Mouse (Mus musculus): Measurements from ENCODE around the gene Rabggtb.
"Not testable (repeated sequence)": the region's sequence is repeated elsewhere in the genome, so short reads cannot be mapped to it uniquely, and the experiment has no call there.

Rabggtb gene

DNA sequence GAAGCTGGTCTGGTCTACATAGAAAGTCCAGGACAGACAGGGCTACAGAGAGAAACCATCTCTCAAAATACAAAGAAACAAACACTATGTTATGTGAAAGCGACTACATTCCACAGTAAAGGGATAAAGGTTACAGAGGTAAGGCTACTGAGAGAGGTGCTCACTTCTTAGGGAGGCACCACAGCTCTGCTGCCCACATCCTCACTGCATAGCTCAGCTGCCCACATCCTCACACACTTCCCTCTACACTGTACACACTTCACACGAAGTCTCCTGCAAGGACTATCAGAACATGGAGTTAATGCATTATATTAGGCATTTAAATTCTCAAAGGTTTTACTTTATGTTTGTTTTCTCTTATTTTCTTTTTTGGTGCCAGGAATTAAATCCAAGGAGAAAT, 49.0 kb downstream of the Rabggtb start:
- no peak for DNase-seq (ENCODE audit: low spot score)

DNA sequence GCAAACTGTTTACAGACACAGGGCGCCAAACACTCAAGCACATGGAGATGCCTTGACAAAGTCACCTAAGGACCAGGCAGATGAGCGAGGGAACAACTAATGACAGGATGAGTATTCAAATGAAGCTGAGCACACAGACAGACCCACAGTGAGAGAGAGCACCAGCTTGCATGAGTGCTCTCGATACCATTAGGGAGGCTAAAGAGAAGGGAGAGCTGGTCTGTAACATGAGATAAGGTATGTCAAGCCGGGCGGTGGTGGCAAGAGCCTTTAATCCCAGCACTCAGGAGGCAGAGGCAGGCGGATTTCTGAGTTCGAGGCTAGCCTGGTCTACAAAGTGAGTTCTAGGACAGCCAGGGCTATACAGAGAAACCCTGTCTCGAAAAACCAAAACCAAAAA, 52.4 kb downstream of the Rabggtb start:
- not testable (repeated sequence) for DNase-seq (ENCODE audit: low spot score)

DNA sequence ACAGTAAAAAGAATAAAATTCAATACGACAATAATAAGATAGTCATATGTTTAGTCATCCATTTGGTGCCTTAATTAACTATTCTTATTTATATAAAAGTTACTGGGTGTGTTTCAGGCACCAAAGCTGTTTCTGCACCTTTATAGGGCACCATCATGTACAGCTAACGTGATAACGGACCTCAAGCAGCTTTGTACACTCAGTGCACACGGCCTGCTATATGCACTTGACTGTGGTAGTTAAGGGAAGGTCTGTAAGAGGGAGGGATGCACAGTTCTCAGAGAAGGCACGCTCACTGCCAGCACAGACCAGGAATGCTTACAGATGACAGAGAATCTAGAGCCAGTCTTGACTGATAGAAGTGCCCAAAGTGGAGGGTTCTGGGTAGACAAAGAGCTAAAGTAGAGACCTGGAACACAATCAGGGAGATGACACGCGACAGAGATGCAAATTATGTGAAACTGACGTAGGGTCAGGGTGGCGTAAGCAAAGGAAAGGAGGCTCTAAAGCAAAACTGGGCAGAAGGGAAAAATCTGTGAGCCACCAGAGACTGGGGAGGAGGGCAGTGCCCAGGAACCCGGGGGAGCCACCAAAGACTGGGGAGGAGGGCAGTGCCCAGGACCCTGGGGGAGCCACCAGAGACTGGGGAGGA, 54.3 kb downstream of the Rabggtb start:
- no peak for DNase-seq (ENCODE audit: low spot score)
